Mouse (Mus musculus) heart, embryonic 16.5 days (tissue): ENCODE measurements around the gene Bnc2. TPM values are rescaled to one million over a fixed set of nuclear protein-coding genes. Genes with fewer than 3 reads are reported as not detected.

Experiments used
- ATAC-seq: fragments of 200-750 bp; cut with Nextera tagmentation; replicated peaks from 2 replicates; pipeline ENCODE4 v1.8.0; 2017; ENCODE audit warnings: moderate number of reproducible peaks; ENCODE audit not compliant: insufficient read depth, low FRiP score; ENCODE audit errors: extremely low read depth
- H3K27ac ChIP-seq: fragments of 300-500 bp; sonication (generic); 2 replicates; pipeline ENCODE4 v1.5.1; 2014; ENCODE audit warnings: mild to moderate bottlenecking, low read length, control low read depth, moderate library complexity
- H3K27me3 ChIP-seq: fragments of 300-500 bp; sonication (generic); 2 replicates; pipeline ENCODE4 v1.6.1; 2014; ENCODE audit warnings: low read length, mixed read lengths; ENCODE audit not compliant: control insufficient read depth, insufficient read depth
- H3K36me3 ChIP-seq: fragments of 300-500 bp; sonication (generic); 2 replicates; pipeline ENCODE4 v1.6.1; 2014; ENCODE audit not compliant: control insufficient read depth, insufficient read depth
- H3K4me1 ChIP-seq: fragments of 300-500 bp; sonication (generic); 2 replicates; pipeline ENCODE4 v1.6.1; 2014; ENCODE audit warnings: low read length, mixed read lengths; ENCODE audit not compliant: control insufficient read depth, insufficient read depth
- H3K4me2 ChIP-seq: fragments of 300-500 bp; sonication (generic); 2 replicates; pipeline ENCODE4 v1.6.1; 2014; ENCODE audit warnings: low read depth, mild to moderate bottlenecking, control low read depth, low read length
- H3K4me3 ChIP-seq: fragments of 300-500 bp; sonication (generic); 2 replicates; pipeline ENCODE4 v1.5.1; 2014; ENCODE audit warnings: mild to moderate bottlenecking, control low read depth, low read length
- H3K9ac ChIP-seq: fragments of 300-500 bp; sonication (generic); 2 replicates; pipeline ENCODE4 v1.6.1; 2014; ENCODE audit warnings: low read length, control low read depth
- H3K9me3 ChIP-seq: fragments of 300-500 bp; sonication (generic); replicated peaks from 2 replicates; pipeline ENCODE4 v1.6.1; 2016; ENCODE audit warnings: low read length; ENCODE audit not compliant: control insufficient read depth
- WGBS: fragments of 180-500 bp; shearing (Covaris S2); extraction: QIAGEN DNeasy Blood & Tissue Kit; methylation state at CpG from one replicate; pipeline ENCODE4 v1.1.7; 2014; 5-methylcytosine and 5-hydroxymethylcytosine counted together
- polyA plus RNA-seq: library from polyadenylated mRNA; unstranded; fragments of >200 nt; fragmentation: Nextera tagmentation; extraction: Ambion mirVana; gene quantifications from 2 replicates; pipeline ENCODE4 v1.2.1, GENCODE M21; 2015

The Bnc2 gene
- polyA plus RNA-seq, 1 experiment from 2014 or later = 0.92 TPM

DNA sequence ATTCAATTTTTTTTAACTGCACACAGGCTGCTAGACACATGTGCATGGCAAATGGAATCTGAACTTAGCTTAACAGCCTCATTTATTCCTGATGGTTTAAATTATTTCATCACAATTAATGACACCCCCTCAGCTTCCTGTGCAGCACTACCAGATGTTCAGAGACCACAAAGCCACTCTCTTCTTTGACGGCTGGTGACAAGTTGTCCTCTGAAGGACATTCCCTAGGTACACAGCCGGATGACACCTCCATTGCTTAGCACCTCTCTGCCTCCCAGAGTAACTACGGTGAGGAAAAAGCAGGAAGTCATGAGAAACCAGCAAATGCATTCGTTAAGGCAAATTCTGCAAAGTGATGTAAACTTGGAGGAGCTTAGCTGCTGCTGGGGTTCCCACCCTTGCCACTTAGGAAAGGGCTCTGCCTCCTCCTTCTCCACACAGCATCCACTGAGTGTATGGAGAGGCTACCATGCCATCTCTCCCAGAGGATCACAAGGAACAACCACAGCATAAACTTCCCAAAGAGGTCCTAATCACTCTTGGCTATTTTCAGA lies 174.2 kb downstream of the Bnc2 start:
- Histone ChIP-seq H3K4me2 (no peak overlapping the region), H3K27ac (no peak overlapping the region), H3K9me3 (no peaks in the 10 kb centered on the region), H3K9ac (no peak overlapping the region), H3K4me3 (no peak overlapping the region), H3K36me3 (no peaks in the 10 kb centered on the region), H3K4me1 (0 out of 2 replicates have a peak, but pooled peaks cover 2% of the 10 kb centered on the region), H3K27me3 (no peaks in the 10 kb centered on the region)
- no peak for ATAC-seq
- WGBS = 24% methylated on average over 4 of the region's 4 CpGs

DNA sequence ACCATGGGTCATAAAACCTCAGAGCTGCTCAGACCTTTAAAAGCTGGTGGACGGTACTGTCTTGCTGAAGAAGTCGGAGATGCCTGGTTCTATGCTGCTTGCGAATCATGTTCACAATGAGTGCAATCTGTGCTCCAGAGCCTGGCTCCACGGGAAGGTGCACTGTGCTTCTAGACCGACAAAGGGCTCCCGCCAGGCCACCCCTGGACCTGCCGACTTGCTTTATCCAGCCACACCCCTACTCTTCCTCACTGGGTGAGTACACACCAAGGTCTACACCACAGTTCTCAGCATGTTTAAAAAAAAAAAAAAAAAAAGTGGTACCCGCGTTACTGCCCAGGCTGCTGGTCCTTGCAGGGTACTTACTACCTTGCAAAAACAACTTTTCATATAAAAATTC lies 174.8 kb downstream of the Bnc2 start:
- Histone ChIP-seq H3K4me2 (no peak overlapping the region), H3K9me3 (no peaks in the 10 kb centered on the region), H3K9ac (no peak overlapping the region), H3K27ac (no peak overlapping the region), H3K27me3 (no peaks in the 10 kb centered on the region), H3K4me1 (0 out of 2 replicates have a peak, but pooled peaks cover 2% of the 10 kb centered on the region), H3K4me3 (no peak overlapping the region), H3K36me3 (no peaks in the 10 kb centered on the region)
- 60% methylated on average over 9 of the region's 9 CpGs for WGBS
- no peak for ATAC-seq

DNA sequence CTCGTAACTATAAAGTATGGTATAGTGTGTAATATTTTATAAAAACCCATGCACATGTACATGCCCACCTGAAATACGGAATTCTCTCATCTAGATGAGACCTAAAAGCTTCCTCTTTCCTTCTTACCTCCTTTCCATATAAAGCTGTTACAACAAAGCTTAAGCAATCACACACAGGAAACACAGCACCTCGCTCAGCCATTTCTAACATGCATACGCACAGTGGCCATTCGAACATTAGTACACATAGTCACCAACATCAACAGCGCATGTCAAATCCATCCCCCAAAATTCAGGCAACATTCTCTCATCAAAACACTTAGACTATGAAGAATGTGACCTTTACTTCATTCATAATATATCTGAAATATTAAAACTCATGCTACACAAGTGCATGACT lies 176.6 kb downstream of the Bnc2 start:
- no peak overlapping the region for H3K4me2 ChIP-seq
- H3K27ac ChIP-seq = no peak overlapping the region
- H3K4me3 ChIP-seq = no peak overlapping the region
- WGBS = 87% methylated on average over 6 of the region's 6 CpGs
- H3K9ac ChIP-seq = no peak overlapping the region
- ATAC-seq = no peak
- no peaks in the 10 kb centered on the region for H3K9me3 ChIP-seq
- no peaks in the 10 kb centered on the region for H3K27me3 ChIP-seq
- no peaks in the 10 kb centered on the region for H3K36me3 ChIP-seq
- 0 out of 2 replicates have a peak, but pooled peaks cover 2% of the 10 kb centered on the region for H3K4me1 ChIP-seq

DNA sequence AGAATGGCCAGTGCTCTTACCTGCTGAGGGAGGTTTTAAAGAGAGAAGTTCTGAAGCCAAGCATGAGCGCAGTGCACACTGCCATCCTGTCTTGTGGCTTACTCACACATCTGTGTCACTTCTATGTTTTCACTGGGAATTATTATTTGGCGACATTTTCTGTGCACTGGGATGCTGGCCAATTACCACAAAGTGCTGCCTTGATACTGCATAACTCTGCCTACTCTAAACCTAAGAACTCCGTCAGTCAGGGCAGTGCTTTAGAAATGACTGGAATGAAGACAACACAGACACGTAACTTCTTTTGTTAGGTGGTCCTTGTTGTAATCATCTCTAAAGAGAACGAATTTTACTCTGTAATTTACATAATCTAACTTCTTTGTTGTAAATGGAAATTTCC lies 186.8 kb downstream of the Bnc2 start:
- H3K4me1 ChIP-seq = 0 out of 2 replicates have a peak, but pooled peaks cover 3% of the 10 kb centered on the region
- H3K4me3 ChIP-seq = no peak overlapping the region
- no peaks in the 10 kb centered on the region for H3K36me3 ChIP-seq
- H3K27ac ChIP-seq = no peak overlapping the region
- no peak overlapping the region for H3K4me2 ChIP-seq
- no peaks in the 10 kb centered on the region for H3K9me3 ChIP-seq
- ATAC-seq = no peak
- no peaks in the 10 kb centered on the region for H3K27me3 ChIP-seq
- 39% methylated on average over 5 of the region's 5 CpGs for WGBS
- H3K9ac ChIP-seq = no peak overlapping the region

DNA sequence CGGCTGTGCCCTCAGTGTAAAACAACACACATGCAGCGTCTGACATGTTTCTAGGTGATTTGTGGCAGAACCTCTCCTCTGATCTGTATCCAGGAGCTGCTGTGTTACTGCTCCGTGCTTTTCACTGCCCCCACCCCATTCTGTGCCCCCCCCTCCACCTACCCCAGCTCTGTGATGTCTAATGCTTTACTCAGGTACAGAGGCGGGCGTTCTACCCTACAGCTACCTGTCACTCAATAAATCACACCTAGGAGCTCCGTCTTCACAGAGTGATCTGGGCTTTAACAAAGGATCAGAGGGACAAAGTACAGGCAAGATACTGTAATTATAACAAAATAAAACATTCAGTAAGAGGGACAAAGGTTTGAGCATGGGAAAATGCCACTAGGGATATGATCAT lies 192.4 kb downstream of the Bnc2 start:
- H3K9ac ChIP-seq = no peak overlapping the region
- no peaks in the 10 kb centered on the region for H3K27me3 ChIP-seq
- H3K4me2 ChIP-seq = no peak overlapping the region
- H3K4me1 ChIP-seq = no peaks in the 10 kb centered on the region
- no peak overlapping the region for H3K4me3 ChIP-seq
- H3K36me3 ChIP-seq = no peaks in the 10 kb centered on the region
- H3K9me3 ChIP-seq = no peaks in the 10 kb centered on the region
- no peak for ATAC-seq
- WGBS = 72% methylated on average over 6 of the region's 6 CpGs
- no peak overlapping the region for H3K27ac ChIP-seq

DNA sequence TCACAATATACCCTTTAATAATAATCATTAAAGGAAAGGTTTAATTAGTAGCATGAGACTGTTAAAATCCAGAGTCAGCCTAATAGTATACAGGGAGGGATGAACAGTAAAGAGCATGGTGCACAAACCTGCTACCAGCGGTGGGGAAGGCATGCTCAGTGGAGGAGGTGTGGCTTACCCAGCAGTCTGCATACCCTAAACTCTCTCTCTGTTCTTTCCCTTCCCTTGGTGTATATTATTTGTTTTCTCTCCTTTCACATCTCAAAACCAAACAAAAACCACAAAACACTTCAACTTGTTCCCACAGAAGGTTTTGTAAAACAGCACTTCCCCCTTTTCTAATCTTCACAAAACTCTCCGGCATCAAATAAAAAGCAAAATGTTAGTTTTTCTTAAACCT lies 202.4 kb downstream of the Bnc2 start:
- Histone ChIP-seq H3K4me3 (no peak overlapping the region), H3K27me3 (no peaks in the 10 kb centered on the region), H3K9ac (no peak overlapping the region), H3K4me2 (no peak overlapping the region), H3K36me3 (no peaks in the 10 kb centered on the region), H3K9me3 (no peaks in the 10 kb centered on the region), H3K4me1 (no peaks in the 10 kb centered on the region), H3K27ac (no peak overlapping the region)
- no peak for ATAC-seq
- WGBS = 64% methylated on average over 2 of the region's 2 CpGs

DNA sequence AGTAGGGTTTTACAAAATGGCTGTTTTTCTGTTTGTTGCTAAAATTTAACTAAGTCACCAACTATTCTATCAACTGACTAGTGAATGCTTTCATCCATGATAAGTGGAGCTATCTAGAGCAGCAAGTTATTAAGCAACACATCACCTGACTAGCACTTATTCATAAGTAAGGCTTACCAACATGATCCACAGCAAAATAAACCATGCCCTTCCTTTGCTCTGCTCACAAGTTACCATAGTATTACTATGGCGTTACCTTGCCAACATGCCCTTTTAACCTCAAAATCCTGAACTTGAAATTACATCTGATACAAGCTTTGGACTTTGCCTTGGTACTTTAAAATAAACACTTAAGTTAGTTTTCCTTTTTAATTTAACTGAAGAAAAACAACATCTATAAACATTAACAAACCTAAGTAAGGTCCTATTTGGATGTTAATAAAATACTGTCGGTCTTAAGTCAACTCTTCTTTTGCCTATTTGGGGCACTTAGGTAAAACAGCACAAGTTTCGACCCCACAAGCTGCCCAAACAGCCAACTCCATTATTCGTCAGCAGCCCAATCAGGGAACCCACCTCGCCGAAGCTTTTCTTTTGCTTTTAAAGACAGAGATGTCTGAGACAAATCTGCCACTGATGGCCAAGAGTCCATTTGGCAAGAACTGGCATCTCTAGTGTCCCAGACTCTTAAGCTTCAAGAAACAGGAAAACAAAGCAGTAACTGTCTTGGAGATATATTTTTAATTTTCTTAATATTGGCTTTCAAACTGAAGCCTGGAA lies 204.8 kb downstream of the Bnc2 start:
- no peaks in the 10 kb centered on the region for H3K27me3 ChIP-seq
- no peaks in the 10 kb centered on the region for H3K4me1 ChIP-seq
- no peak overlapping the region for H3K27ac ChIP-seq
- H3K9ac ChIP-seq = no peak overlapping the region
- ATAC-seq = no peak
- 85% methylated on average over 6 of the region's 6 CpGs for WGBS
- H3K36me3 ChIP-seq = no peaks in the 10 kb centered on the region
- H3K9me3 ChIP-seq = no peaks in the 10 kb centered on the region
- no peak overlapping the region for H3K4me3 ChIP-seq
- no peak overlapping the region for H3K4me2 ChIP-seq

DNA sequence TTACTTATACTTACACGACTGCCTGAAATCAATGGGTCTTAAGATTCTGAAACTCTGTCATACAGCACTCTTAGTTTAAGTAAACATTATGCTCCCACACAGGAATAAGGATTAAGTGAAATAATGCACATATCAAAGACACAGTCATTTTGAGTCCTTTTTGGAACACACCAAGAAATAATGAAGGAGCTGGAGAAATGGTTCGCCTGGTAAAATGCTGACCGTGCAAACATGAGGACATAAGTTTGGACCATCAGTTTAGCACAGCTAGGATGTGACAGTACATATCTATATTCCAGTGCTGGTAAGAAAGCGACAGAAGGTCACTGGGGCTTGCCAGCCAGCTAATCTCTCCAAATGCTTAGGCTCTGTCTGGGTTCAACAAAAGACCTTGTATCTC lies 205.7 kb downstream of the Bnc2 start:
- Histone ChIP-seq H3K27me3 (no peaks in the 10 kb centered on the region), H3K9me3 (no peaks in the 10 kb centered on the region), H3K4me3 (no peak overlapping the region), H3K4me1 (no peaks in the 10 kb centered on the region), H3K9ac (no peak overlapping the region), H3K27ac (no peak overlapping the region), H3K36me3 (no peaks in the 10 kb centered on the region), H3K4me2 (no peak overlapping the region)
- WGBS = 82% methylated on average over 4 of the region's 4 CpGs
- ATAC-seq = no peak

DNA sequence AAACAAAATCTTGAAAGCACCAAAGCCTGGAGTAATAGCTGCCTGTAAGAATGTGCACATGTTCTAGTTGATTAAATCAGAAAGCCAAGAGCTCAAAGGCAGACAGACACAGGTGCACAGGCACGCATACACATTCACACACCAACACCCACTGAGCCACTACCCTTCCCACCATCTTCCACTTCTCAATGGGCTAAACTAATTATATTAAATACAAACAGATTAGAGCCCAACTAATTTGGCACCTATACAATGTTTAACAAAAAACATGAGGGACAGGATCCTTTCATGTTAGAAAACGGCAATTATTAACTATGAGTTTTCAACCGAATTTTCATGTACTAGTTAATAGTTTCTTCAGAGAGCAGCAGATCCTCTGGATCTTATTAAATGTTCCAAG lies 207.4 kb downstream of the Bnc2 start:
- Histone ChIP-seq H3K4me2 (no peak overlapping the region), H3K27me3 (no peaks in the 10 kb centered on the region), H3K9me3 (no peaks in the 10 kb centered on the region), H3K4me1 (no peaks in the 10 kb centered on the region), H3K4me3 (no peak overlapping the region), H3K36me3 (no peaks in the 10 kb centered on the region), H3K9ac (no peak overlapping the region), H3K27ac (no peak overlapping the region)
- no peak for ATAC-seq
- WGBS = 86% methylated on average over 3 of the region's 3 CpGs
